Mouse (Mus musculus) embryo, embryonic 9.5 days (tissue): ENCODE results near the gene Ugt1a7c.

Experiments used
- DNase-seq: peaks from one replicate; pipeline ENCODE4 v3.0.0-alpha.2; 2017; ENCODE audit errors: extremely low spot score

Gene Ugt1a7c

GRCm38 (mm10) chr1:88238771-88239170, 143.9 kb downstream of the Ugt1a7c start:
- no peak for DNase-seq

GRCm38 (mm10) chr1:88240072-88240471, 145.2 kb downstream of the Ugt1a7c start:
- DNase-seq, result no peak

GRCm38 (mm10) chr1:88240579-88240978, 145.7 kb downstream of the Ugt1a7c start:
- no peak for DNase-seq

GRCm38 (mm10) chr1:88243861-88244260, 149.0 kb downstream of the Ugt1a7c start:
- no peak for DNase-seq

- DNase-seq, result no peak
These were observed 151.0 kb downstream of the Ugt1a7c start for GRCm38 (mm10) chr1:88245881-88246280.

- DNase-seq, result no peak
These were observed 151.5 kb downstream of the Ugt1a7c start for GRCm38 (mm10) chr1:88246386-88246785.

GRCm38 (mm10) chr1:88247660-88248059, 152.8 kb downstream of the Ugt1a7c start:
- DNase-seq, result no peak

- DNase-seq, result no peak
These were observed 153.8 kb downstream of the Ugt1a7c start for GRCm38 (mm10) chr1:88248658-88249057.

GRCm38 (mm10) chr1:88249596-88249995, 154.7 kb downstream of the Ugt1a7c start:
- DNase-seq, result no peak

GRCm38 (mm10) chr1:88250023-88250422, 155.2 kb downstream of the Ugt1a7c start:
- DNase-seq, result no peak

GRCm38 (mm10) chr1:88253106-88253505, 158.2 kb downstream of the Ugt1a7c start:
- DNase-seq, result no peak

- no peak for DNase-seq
These were observed 158.7 kb downstream of the Ugt1a7c start for GRCm38 (mm10) chr1:88253540-88253939.

GRCm38 (mm10) chr1:88254793-88255465, 160.1 kb downstream of the Ugt1a7c start:
- no peak for DNase-seq

- no peak for DNase-seq
These were observed 160.6 kb downstream of the Ugt1a7c start for GRCm38 (mm10) chr1:88255466-88255857.

GRCm38 (mm10) chr1:88255989-88256754, 161.3 kb downstream of the Ugt1a7c start:
- DNase-seq, result no peak

- DNase-seq, result no peak
These were observed 162.2 kb downstream of the Ugt1a7c start for GRCm38 (mm10) chr1:88256886-88257663.

- DNase-seq, result no peak
These were observed 162.8 kb downstream of the Ugt1a7c start for GRCm38 (mm10) chr1:88257681-88258080.

- DNase-seq, result no peak
These were observed 163.5 kb downstream of the Ugt1a7c start for GRCm38 (mm10) chr1:88258361-88258760.

GRCm38 (mm10) chr1:88258881-88259642, 164.2 kb downstream of the Ugt1a7c start:
- no peak for DNase-seq

- no peak for DNase-seq
These were observed 164.8 kb downstream of the Ugt1a7c start for GRCm38 (mm10) chr1:88259643-88260024.

- no peak for DNase-seq
These were observed 165.3 kb downstream of the Ugt1a7c start for GRCm38 (mm10) chr1:88260114-88260513.
